Mouse (Mus musculus) embryonic fibroblast, embryonic 13.5 days (primary cell): Measurements from ENCODE around the gene Cd164. TPM values are rescaled to one million over a fixed set of nuclear protein-coding genes. Genes with fewer than 3 reads are reported as not detected.

Experiments used
- H3K27ac ChIP-seq: 2 replicates; pipeline ENCODE4 v1.5.1; 2012; ENCODE audit warnings: low read length, control low read depth, inconsistent platforms; ENCODE audit not compliant: insufficient read depth
- H3K4me1 ChIP-seq: 2 replicates; pipeline ENCODE4 v1.6.1; 2011; ENCODE audit warnings: low read length; ENCODE audit not compliant: control insufficient read depth, insufficient read depth
- H3K4me3 ChIP-seq: 2 replicates; pipeline ENCODE4 v1.5.1; 2011; ENCODE audit warnings: mild to moderate bottlenecking, control low read depth, low read length; ENCODE audit not compliant: insufficient read depth
- CTCF ChIP-seq: IDR thresholded peaks from 2 replicates; pipeline ENCODE4 v1.5.1; 2011; ENCODE audit warnings: mild to moderate bottlenecking, control low read depth, low read length, moderate library complexity, borderline replicate concordance; ENCODE audit not compliant: insufficient read depth
- POLR2A ChIP-seq: IDR thresholded peaks from 2 replicates; pipeline ENCODE4 v1.6.1; 2011; ENCODE audit warnings: low read depth, mild to moderate bottlenecking, control low read depth, low read length, moderate library complexity
- polyA plus RNA-seq: library from polyadenylated mRNA; stranded (reverse); fragments of >200 nt; gene quantifications from 2 replicates; pipeline ENCODE4 v1.2.4, GENCODE M21; 2011; ENCODE audit warnings: low read depth; ENCODE audit not compliant: missing spikeins, insufficient read length

Gene Cd164
- polyA plus RNA-seq, 1 experiment = 337 TPM

DNA sequence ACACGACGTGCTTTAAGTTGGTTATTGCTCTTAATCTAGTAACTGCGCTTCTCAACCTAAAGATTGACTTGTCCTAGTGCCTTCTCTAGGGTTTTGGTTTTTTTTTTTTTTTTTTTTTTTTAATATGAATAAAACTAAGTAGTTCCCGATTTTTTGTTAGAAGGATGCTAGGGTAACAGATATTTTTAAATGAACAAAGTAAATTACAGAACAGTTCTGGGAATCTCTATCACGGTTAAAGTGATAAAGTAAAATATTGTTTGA lies 1.1 kb downstream of the Cd164 start:
- Histone ChIP-seq H3K27ac (no peak overlapping the region), H3K4me1 (no peaks in the 10 kb centered on the region; the same call in 1 of the 2 replicates), H3K4me3 (peak overlapping the region; percentile 95)
- TF ChIP-seq CTCF = no peak
- no peak for TF ChIP-seq POLR2A

DNA sequence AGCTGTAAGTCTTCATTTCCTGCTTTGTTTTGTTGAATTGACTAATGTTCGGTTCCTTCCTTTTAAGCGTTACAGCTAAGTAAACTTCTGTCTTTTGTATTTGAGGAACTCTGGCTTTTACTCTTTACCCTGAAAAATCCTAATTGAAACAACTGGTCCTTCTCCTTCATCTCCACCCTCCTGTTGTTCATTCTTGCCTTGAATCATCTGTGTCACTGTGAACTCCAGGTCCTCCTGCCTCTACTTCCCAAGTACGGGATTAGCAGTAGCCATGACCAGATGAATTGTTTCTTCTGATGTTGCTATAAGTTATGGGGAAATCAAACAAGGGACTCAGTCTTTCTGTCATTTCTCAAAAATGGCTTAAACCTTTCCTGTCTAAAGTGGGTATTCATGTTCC lies 4.2 kb downstream of the Cd164 start:
- Histone ChIP-seq H3K4me3 (no peak overlapping the region), H3K27ac (no peak overlapping the region), H3K4me1 (no peaks in the 10 kb centered on the region; the same call in 1 of the 2 replicates)
- TF ChIP-seq CTCF (no peak), POLR2A (no peak)

DNA sequence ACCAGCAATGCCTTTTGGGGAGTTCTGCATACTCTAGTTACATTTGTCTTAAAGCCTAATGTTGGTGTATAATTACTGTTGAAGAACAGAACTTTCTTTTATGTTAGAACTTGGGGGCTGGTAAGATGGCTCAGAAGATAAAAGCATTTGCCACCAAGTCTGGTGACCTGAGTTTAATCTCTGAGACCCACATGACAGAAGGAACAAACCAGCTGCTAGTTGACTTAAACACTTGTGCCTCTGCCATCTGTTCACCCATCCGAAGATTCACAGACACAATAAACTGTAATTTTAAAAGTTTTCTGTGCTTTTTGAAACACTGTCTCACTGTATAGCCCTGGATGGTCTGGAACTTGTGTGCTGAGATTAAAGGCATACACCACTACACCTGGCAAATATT lies 6.5 kb downstream of the Cd164 start:
- TF ChIP-seq POLR2A (no peak), CTCF (no peak)
- Histone ChIP-seq H3K27ac (no peak overlapping the region), H3K4me1 (no peaks in the 10 kb centered on the region; the same call in 1 of the 2 replicates), H3K4me3 (no peak overlapping the region)

DNA sequence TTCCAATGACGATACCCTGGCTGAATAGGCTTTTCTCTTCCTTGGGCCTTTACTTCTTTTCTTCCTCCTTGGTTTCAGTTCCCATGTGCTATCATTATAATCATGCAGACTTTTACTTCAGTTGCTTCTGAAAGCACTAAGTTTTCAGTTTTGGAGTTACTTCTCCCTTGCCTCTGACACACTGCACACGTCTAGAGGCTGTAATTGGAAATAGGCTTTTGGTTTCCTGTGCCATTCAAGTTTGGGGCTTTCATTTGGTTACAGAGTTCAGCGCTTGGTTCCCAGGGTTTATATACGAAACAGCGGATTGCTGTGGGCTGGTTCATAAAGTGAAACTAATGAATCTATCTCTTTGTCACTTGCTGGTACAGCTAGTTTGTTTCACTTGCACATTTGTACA lies 10.8 kb downstream of the Cd164 start:
- no peak for TF ChIP-seq POLR2A
- TF ChIP-seq CTCF = no peak
- H3K4me1 ChIP-seq = no peaks in the 10 kb centered on the region
- no peak overlapping the region for H3K27ac ChIP-seq
- H3K4me3 ChIP-seq = no peak overlapping the region

DNA sequence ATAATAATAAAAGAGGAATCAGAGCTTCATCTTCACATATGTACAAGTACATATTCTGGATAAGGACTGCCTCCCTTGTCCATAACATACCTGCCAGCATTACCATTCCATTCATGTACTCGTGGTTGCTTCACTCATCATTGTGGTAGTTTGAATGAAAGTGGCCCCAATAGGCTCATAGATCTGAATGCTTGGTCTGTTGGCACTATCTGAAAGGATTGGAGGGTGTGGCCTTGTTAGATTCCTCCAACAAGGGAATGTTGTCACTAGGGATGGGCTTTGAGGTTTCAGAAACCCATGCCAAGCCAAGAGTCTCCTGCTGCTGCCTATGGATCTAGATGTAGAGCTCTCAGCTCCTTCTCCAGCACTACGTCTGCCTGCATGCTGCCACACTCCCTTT lies 16.8 kb downstream of the Cd164 start:
- Histone ChIP-seq H3K27ac (no peak overlapping the region), H3K4me3 (no peak overlapping the region), H3K4me1 (no peaks in the 10 kb centered on the region)
- TF ChIP-seq CTCF = no peak
- no peak for TF ChIP-seq POLR2A

DNA sequence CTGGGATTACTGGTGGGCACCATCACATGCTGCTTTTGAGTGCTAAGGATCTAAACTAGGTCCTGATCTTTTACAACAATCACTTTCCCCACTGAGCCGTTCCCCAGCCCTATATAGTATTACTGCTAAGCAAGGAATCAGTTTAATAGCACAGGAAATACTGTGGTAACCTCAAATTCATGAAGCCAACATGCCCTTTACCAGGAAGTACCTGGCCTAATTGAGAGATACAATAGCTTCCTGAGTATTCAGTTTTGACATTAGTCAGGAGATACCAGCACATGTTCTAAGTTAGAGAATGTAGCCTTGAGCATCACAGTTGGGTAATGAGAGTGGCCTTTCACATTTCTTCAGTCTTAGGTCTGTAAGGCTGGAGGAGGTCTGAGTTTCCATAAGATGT lies 17.5 kb downstream of the Cd164 start:
- H3K27ac ChIP-seq = no peak overlapping the region
- H3K4me1 ChIP-seq = no peaks in the 10 kb centered on the region
- H3K4me3 ChIP-seq = no peak overlapping the region
- no peak for TF ChIP-seq POLR2A
- no peak for TF ChIP-seq CTCF

DNA sequence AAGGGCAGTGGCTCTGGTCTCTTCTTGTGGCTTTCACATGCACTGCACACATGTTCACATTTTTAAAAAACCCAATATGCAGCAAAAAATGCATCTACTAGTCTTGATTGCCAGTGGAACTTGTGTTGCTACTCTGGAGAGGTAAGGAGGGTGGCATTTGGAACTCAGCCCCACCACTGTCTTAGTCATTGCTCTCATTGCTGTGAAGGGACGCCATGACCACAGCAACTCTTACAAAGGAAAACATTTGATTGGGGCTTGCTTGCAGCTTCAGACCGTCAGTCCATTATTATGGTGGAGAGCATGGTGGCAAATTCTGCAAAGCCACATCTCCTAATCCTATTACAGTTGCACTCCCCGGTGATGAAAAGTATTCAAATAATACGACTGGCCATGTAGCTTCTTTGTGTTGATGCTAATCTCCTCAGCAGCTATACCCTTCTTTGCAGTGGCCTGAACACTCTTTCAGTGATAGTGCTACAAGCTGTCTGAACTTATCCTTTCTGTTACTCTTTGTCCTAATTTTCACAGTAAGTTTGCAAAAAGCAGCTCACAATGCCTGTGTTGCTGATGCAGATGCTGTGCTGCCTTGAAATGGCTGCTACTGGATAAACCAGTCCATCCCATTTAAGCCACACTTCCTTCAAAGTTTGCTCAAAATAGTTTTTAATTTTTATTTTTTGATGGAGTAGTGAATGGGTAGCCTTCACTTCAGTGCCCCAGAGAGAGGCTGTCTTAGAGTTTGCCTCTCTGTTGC lies 18.2 kb downstream of the Cd164 start:
- Histone ChIP-seq H3K27ac (no peak overlapping the region), H3K4me1 (no peaks in the 10 kb centered on the region), H3K4me3 (no peak overlapping the region)
- TF ChIP-seq POLR2A (no peak), CTCF (no peak)

DNA sequence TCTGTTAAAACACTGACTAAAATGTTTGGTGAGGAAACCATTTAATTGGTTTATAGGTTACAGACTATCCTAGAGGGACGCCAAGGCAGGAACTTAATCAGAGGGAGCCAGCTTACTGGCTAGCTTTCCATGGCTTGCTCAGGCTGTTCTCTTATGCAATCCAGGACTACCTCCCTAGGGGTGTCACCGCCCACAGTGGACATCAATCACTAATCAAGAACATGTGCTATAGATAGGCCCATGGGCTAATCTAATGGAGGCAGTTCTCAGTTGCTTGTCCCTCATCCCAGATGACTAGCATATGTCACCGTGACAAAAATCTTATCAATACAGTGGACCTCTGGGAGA lies 18.7 kb downstream of the Cd164 start:
- Histone ChIP-seq H3K4me1 (no peaks in the 10 kb centered on the region), H3K27ac (no peak overlapping the region), H3K4me3 (no peak overlapping the region)
- TF ChIP-seq POLR2A (no peak), CTCF (no peak)

DNA sequence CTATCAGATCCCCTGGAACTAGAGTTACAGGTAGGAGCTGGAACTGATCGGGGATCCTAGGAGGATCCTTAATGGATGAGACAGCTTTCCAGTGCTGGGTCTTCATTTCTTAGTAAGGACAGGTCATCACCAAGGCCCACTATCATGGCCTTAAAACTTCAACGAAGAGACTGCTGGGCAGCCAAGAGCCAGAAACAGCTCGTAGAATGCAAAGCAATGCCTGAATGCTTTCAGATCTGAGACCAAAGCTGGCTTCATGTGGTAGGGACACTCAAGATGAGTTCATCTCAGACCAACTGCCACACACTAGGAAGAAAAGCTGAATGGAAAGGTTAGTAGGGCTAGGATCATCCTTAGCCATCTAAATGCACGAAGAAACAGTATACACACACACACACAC lies 19.8 kb downstream of the Cd164 start:
- TF ChIP-seq CTCF = no peak
- no peak for TF ChIP-seq POLR2A
- Histone ChIP-seq H3K4me3 (no peak overlapping the region), H3K4me1 (no peaks in the 10 kb centered on the region), H3K27ac (no peak overlapping the region)

DNA sequence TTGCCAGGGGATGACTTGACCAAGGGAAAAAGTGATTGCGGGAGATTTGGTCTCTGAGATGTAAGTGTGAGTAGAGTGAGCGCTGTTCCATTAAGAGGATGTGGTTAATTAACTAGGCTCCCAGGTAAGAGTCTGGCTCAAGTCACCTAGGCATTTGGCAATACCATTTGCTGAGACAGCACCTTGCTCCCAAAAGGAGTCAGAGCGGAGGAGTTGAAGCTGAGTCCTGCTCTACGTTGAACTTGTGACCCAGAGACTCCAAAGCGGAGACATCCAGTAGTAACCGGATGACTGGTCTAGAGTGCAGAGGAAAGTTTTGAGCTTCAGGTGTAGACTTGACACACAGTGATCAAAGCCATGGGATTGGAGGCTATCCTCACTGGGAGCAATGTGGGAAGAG lies 22.8 kb downstream of the Cd164 start:
- no peak overlapping the region for H3K4me3 ChIP-seq
- no peaks in the 10 kb centered on the region for H3K4me1 ChIP-seq
- TF ChIP-seq CTCF (no peak), POLR2A (no peak)
- no peak overlapping the region for H3K27ac ChIP-seq

DNA sequence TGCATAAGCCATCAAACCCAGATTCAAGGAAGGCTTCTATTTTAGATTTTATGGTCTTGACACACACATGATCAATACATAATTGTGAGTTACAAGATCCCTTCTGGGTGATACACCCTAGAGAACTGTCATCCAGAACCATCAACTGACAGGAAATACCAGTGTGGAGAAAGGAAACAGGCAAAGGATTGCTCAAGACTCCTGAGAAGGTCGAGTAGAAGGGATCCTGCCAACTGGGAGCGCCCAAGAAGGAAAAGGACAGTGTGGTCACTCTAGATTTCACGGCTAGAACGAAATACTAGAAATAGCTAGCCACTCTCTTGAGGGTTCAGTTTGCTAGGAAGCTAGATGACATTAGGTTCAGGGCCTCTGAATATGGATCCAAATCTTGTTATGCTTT lies 24.2 kb downstream of the Cd164 start:
- TF ChIP-seq POLR2A (no peak), CTCF (no peak)
- H3K4me3 ChIP-seq = no peak overlapping the region
- no peak overlapping the region for H3K27ac ChIP-seq
- H3K4me1 ChIP-seq = no peaks in the 10 kb centered on the region

DNA sequence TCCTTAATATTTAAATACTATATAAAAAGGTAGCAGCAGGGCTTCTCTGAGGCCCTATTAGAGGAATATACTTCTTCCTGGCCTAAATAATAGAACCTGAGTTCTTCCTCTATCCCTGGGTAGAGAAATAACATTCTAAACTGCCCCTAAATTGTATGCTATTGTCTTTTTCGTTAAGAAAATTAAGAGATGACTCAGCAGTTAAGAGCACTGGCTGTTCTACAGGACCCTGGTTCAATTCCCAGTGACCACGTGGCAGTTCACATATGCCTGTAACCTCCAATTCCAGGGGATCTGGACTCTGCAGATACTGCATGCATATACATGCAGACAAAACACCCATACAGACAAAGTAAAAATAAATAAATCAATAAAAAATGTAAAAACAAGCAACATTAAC lies 24.6 kb downstream of the Cd164 start:
- Histone ChIP-seq H3K4me3 (no peak overlapping the region), H3K27ac (no peak overlapping the region), H3K4me1 (no peaks in the 10 kb centered on the region)
- no peak for TF ChIP-seq CTCF
- TF ChIP-seq POLR2A = no peak
